Mouse (Mus musculus) G1E (cell line): Measurements from ENCODE around the gene Ppp2r1b.

Experiments used
- CTCF ChIP-seq: IDR thresholded peaks from 2 replicates; pipeline ENCODE4 v1.5.1; 2012; ENCODE audit warnings: low read depth, low read length, inconsistent platforms, mixed read lengths
- GATA1 ChIP-seq: IDR thresholded peaks from 2 replicates; pipeline ENCODE4 v1.6.1; 2012; ENCODE audit warnings: borderline replicate concordance, low read length, inconsistent platforms, mixed read lengths

DNA sequence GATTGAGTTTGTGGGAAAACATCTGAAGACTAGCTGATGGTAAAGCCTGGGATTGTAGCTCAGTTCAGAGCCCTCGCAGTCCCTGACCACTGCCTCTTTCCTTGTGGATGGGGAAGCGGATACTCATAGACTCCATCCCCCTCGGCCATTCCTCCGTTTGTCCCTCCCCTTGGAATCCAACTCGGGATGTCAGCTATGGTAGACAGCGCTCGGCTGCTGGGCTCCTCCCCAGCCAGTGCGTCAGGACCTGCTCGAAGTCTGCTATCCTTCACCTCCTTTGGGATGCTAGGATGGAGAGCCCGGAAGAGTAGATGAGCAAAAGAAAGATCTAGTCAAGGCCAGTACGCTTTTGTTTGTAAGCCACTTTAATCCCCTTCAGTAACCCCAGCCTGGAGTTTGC is 5.2 kb downstream of the Ppp2r1b start:
- no peak for TF ChIP-seq CTCF
- no peak for TF ChIP-seq GATA1
